Mouse (Mus musculus): ENCODE data around the gene Dnajc2. TPM values are rescaled to one million over a fixed set of nuclear protein-coding genes. Genes with fewer than 3 reads are reported as not detected.

Gene Dnajc2
- polyA plus RNA-seq, 1 experiment from 2014 or later: 126 TPM

Other genes starting within 250 kb of the Dnajc2 start
- 10.6 TPM in 2 replicates for gene Lrrc17, start 241.7 kb downstream of the Dnajc2 start, polyA plus RNA-seq (2015; fragmentation: Nextera tagmentation; extraction: Ambion mirVana)
- 0.13 and 0.23 TPM in 2 replicates for gene Fbxl13, start 139.6 kb downstream of the Dnajc2 start, polyA plus RNA-seq (2015; fragmentation: Nextera tagmentation; extraction: Ambion mirVana)
- gene Armc10, start 139.4 kb downstream of the Dnajc2 start, polyA plus RNA-seq (2015; fragmentation: Nextera tagmentation; extraction: Ambion mirVana): 34.4 and 36.3 TPM in 2 replicates
- 0.86 and 0.90 TPM in 2 replicates for gene Napepld, start 83.9 kb downstream of the Dnajc2 start, polyA plus RNA-seq (2015; fragmentation: Nextera tagmentation; extraction: Ambion mirVana)
- gene Pmpcb, start 48.1 kb downstream of the Dnajc2 start, polyA plus RNA-seq (2015; fragmentation: Nextera tagmentation; extraction: Ambion mirVana): 68.0 and 71.5 TPM in 2 replicates
- gene Psmc2, start within 50 bp of the Dnajc2 start, polyA plus RNA-seq (2015; fragmentation: Nextera tagmentation; extraction: Ambion mirVana): 195 and 204 TPM in 2 replicates
- 0.05 TPM in 1 of 2 replicates, not detected in the other for gene Slc26a5, start 80.4 kb upstream of the Dnajc2 start, polyA plus RNA-seq (2015; fragmentation: Nextera tagmentation; extraction: Ambion mirVana)